Mouse (Mus musculus): ENCODE data around the gene Rsph1.

Gene Rsph1

GRCm38 (mm10) chr17:31224591-31224990 lies 52.6 kb downstream of the Rsph1 start:
- POLR2A ChIA-PET: interaction anchor here in 2 of 4 experiments (1.0 to 2.3 kb wide), 4 partner anchors 9 to 31 kb away, joined by 3 to 8 read pairs (median 4); no protein-coding TSS in a partner anchor
- CTCF ChIA-PET: interaction anchor here in 2 of 4 experiments (0.5 to 1.0 kb wide), 3 partner anchors 18 to 100 kb away, joined by 3 read pairs; no protein-coding TSS in a partner anchor

GRCm38 (mm10) chr17:31223835-31224234 lies 53.3 kb downstream of the Rsph1 start:
- CTCF ChIA-PET: no interaction called here
- POLR2A ChIA-PET: interaction anchor here in 2 of 4 experiments (1.1 to 2.3 kb wide), 2 partner anchors 12 to 31 kb away, joined by 3 to 8 read pairs; no protein-coding TSS in a partner anchor

- ChIA-PET POLR2A (interaction anchor here in 1 of 4 experiments (2.3 kb wide), 1 partner anchor 11 kb away, joined by 8 read pairs; no protein-coding TSS in a partner anchor), CTCF (interaction anchor here in 1 of 4 experiments (0.6 kb wide), 1 partner anchor 20 kb away, joined by 3 read pairs; no protein-coding TSS in a partner anchor)
Measured at GRCm38 (mm10) chr17:31222810-31223310, 54.3 kb downstream of the Rsph1 start.

GRCm38 (mm10) chr17:31216068-31216955 lies 60.9 kb downstream of the Rsph1 start:
- ChIA-PET CTCF (interaction anchor here in 2 of 4 experiments (0.8 to 1.3 kb wide), 4 partner anchors 14 to 79 kb away, joined by 3 read pairs; no protein-coding TSS in a partner anchor), POLR2A (interaction anchor here in 2 of 4 experiments (0.5 to 1.2 kb wide), 3 partner anchors 14 to 97 kb away, joined by 3 to 4 read pairs (median 3); no protein-coding TSS in a partner anchor)

- ChIA-PET CTCF (interaction anchor here (0.6 to 1.6 kb wide), 11 partner anchors 12 to 261 kb away, joined by 3 to 18 read pairs (median 4); no protein-coding TSS in a partner anchor), POLR2A (interaction anchor here in 2 of 4 experiments (0.7 to 2.3 kb wide), 10 partner anchors 12 to 285 kb away, joined by 3 to 8 read pairs (median 3); partner anchors contain the start of gene Rsph1 (in 1 of the 2))
Measured at GRCm38 (mm10) chr17:31211881-31212280, 65.3 kb downstream of the Rsph1 start.

- CTCF ChIA-PET: interaction anchor here in 2 of 4 experiments (0.6 to 1.6 kb wide), 3 partner anchors 23 to 190 kb away, joined by 3 to 8 read pairs (median 4); no protein-coding TSS in a partner anchor
Measured at GRCm38 (mm10) chr17:31210299-31210698, 66.9 kb downstream of the Rsph1 start.

GRCm38 (mm10) chr17:31209376-31209930 lies 67.7 kb downstream of the Rsph1 start:
- ChIA-PET CTCF (interaction anchor here in 1 of 4 experiments (1.0 kb wide), 1 partner anchor 45 kb away, joined by 3 read pairs; no protein-coding TSS in a partner anchor), POLR2A (interaction anchor here in 1 of 4 experiments (0.6 kb wide), 1 partner anchor 204 kb away, joined by 3 read pairs; no protein-coding TSS in a partner anchor)

More at GRCm38 (mm10) chr17:31210299-31210698, 66.9 kb downstream of the Rsph1 start:
- POLR2A ChIA-PET: interaction anchor here in 2 of 4 experiments (0.5 to 2.3 kb wide), 5 partner anchors 8 to 357 kb away, joined by 3 to 5 read pairs (median 4); no protein-coding TSS in a partner anchor

GRCm38 (mm10) chr17:31208654-31209053 lies 68.5 kb downstream of the Rsph1 start:
- CTCF ChIA-PET: interaction anchor here in 2 of 4 experiments (0.5 to 1.0 kb wide), 4 partner anchors 21 to 62 kb away, joined by 3 to 12 read pairs (median 4); no protein-coding TSS in a partner anchor

GRCm38 (mm10) chr17:31207771-31208334 lies 69.3 kb downstream of the Rsph1 start, which contains the start of gene Ubash3a:
Gene Ubash3a, plus strand, starts transcription at chr17:31207873.
- POLR2A ChIA-PET: no interaction called here
- CTCF ChIA-PET: interaction anchor here in 2 of 4 experiments (0.5 to 1.0 kb wide), 3 partner anchors 20 to 399 kb away, joined by 3 to 12 read pairs (median 8); no protein-coding TSS in a partner anchor

More at GRCm38 (mm10) chr17:31208654-31209053, 68.5 kb downstream of the Rsph1 start:
- POLR2A ChIA-PET: interaction anchor here in 1 of 4 experiments (0.6 kb wide), 1 partner anchor 95 kb away, joined by 3 read pairs; no protein-coding TSS in a partner anchor
